Mouse (Mus musculus) c-Kit-negative CD71-positive TER-119-positive erythroid progenitor cells, embryonic 14.5 days (primary cell): ENCODE data around the gene Usp11.
"Not testable (repeated sequence)": the region's sequence is repeated elsewhere in the genome, so short reads cannot be mapped to it uniquely, and the experiment has no call there.

Experiments used
- DNase-seq: peaks from one replicate; pipeline ENCODE4 v3.0.0-alpha.2; 2013; ENCODE audit warnings: low read depth, low spot score

Usp11 gene

GRCm38 (mm10) chrX:20703741-20704290 lies at the start of gene Usp11:
Usp11 (plus strand) TSS chrX:20703906.
- no peak for DNase-seq

- DNase-seq = no peak
Measured at GRCm38 (mm10) chrX:20657593-20657992, 46.1 kb upstream of the Usp11 start.

GRCm38 (mm10) chrX:20658026-20658652 lies 45.6 kb upstream of the Usp11 start, which contains the start of gene Uba1:
Uba1 (plus strand) TSS chrX:20658326.
- DNase-seq = peak; percentile 33

GRCm38 (mm10) chrX:20658891-20659406 lies 44.8 kb upstream of the Usp11 start:
- DNase-seq = no peak

GRCm38 (mm10) chrX:20662317-20662715 lies 41.4 kb upstream of the Usp11 start:
- no peak for DNase-seq

- peak; percentile 75 for DNase-seq
Measured at GRCm38 (mm10) chrX:20662716-20663443, 40.8 kb upstream of the Usp11 start.

- peak; percentile 20 for DNase-seq
Measured at GRCm38 (mm10) chrX:20663444-20663790, 40.3 kb upstream of the Usp11 start.

- DNase-seq = peak; percentile 79
Measured at GRCm38 (mm10) chrX:20687519-20688067, 16.1 kb upstream of the Usp11 start, which contains the start of gene Cdk16. Cdk16 (plus strand) TSS chrX:20687954.

GRCm38 (mm10) chrX:20688068-20688547 lies 15.6 kb upstream of the Usp11 start:
- peak; percentile 69 for DNase-seq

GRCm38 (mm10) chrX:20688615-20689014 lies 15.1 kb upstream of the Usp11 start:
- peak; percentile 31 for DNase-seq

- DNase-seq = no peak
Measured at GRCm38 (mm10) chrX:20691566-20691965, 12.1 kb upstream of the Usp11 start.

- DNase-seq = no peak
Measured at GRCm38 (mm10) chrX:20692616-20693015, 11.1 kb upstream of the Usp11 start.

- DNase-seq = no peak
Measured at GRCm38 (mm10) chrX:20695842-20696241, 7.9 kb upstream of the Usp11 start.

- DNase-seq = peak; percentile 24
Measured at GRCm38 (mm10) chrX:20704295-20705082, 783 bp downstream of the Usp11 start.

- DNase-seq = no peak
Measured at GRCm38 (mm10) chrX:20705083-20705402, 1.3 kb downstream of the Usp11 start.

- no peak for DNase-seq
Measured at GRCm38 (mm10) chrX:20728681-20729080, 25.0 kb downstream of the Usp11 start.

GRCm38 (mm10) chrX:20730048-20730447 lies 26.3 kb downstream of the Usp11 start:
- not testable (repeated sequence) for DNase-seq

GRCm38 (mm10) chrX:20736479-20736878 lies 32.8 kb downstream of the Usp11 start:
- DNase-seq = no peak

GRCm38 (mm10) chrX:20748829-20749228 lies 45.1 kb downstream of the Usp11 start:
- no peak for DNase-seq

- DNase-seq = no peak
Measured at GRCm38 (mm10) chrX:20761201-20761600, 57.5 kb downstream of the Usp11 start.
